Mouse (Mus musculus) ES-Bruce4 (cell line): ENCODE results near the gene Sf3a3. TPM values are rescaled to one million over a fixed set of nuclear protein-coding genes. Genes with fewer than 3 reads are reported as not detected.

Source experiments
- H3K27ac ChIP-seq: 2 replicates; pipeline ENCODE4 v1.5.1; 2012; ENCODE audit warnings: low read length, inconsistent platforms; ENCODE audit not compliant: insufficient read depth
- H3K27me3 ChIP-seq: 2 replicates; pipeline ENCODE4 v1.6.1; 2012; ENCODE audit warnings: mild to moderate bottlenecking, low read length, inconsistent platforms; ENCODE audit not compliant: control insufficient read depth, poor library complexity, insufficient read depth, severe bottlenecking
- H3K36me3 ChIP-seq: 2 replicates; pipeline ENCODE4 v1.6.1; 2012; ENCODE audit warnings: inconsistent platforms, mild to moderate bottlenecking, low read length, moderate library complexity; ENCODE audit not compliant: control insufficient read depth, poor library complexity, insufficient read depth, severe bottlenecking
- H3K4me1 ChIP-seq: one replicate; pipeline ENCODE4 v1.8.1; 2011; ENCODE audit warnings: low read length; ENCODE audit not compliant: control insufficient read depth, insufficient read depth
- H3K4me3 ChIP-seq: 2 replicates; pipeline ENCODE4 v1.5.1; 2011; ENCODE audit warnings: low read depth, mild to moderate bottlenecking, low read length
- H3K9ac ChIP-seq: 2 replicates; pipeline ENCODE4 v1.6.1; 2012; ENCODE audit warnings: low read depth, mild to moderate bottlenecking, inconsistent platforms; ENCODE audit not compliant: poor library complexity, severe bottlenecking
- H3K9me3 ChIP-seq: replicated peaks from 2 replicates; pipeline ENCODE4 v1.6.1; 2012; ENCODE audit warnings: mild to moderate bottlenecking, low read length, inconsistent platforms; ENCODE audit not compliant: control insufficient read depth, poor library complexity, insufficient read depth, severe bottlenecking
- CTCF ChIP-seq: IDR thresholded peaks from one replicate; pipeline ENCODE4 v1.8.1; 2011; ENCODE audit warnings: low read depth, low read length
- EP300 ChIP-seq: IDR thresholded peaks from 2 replicates; pipeline ENCODE4 v1.6.1; 2011; ENCODE audit warnings: low read depth, low read length; ENCODE audit not compliant: insufficient read depth
- POLR2A ChIP-seq: IDR thresholded peaks from one replicate; pipeline ENCODE4 v1.8.1; 2011; ENCODE audit warnings: low read length; ENCODE audit not compliant: insufficient read depth
- polyA plus RNA-seq: library from polyadenylated mRNA; stranded (reverse); fragments of >200 nt; gene quantifications from 2 replicates; pipeline ENCODE4 v1.2.4, GENCODE M21; 2011; ENCODE audit warnings: low read depth; ENCODE audit not compliant: missing spikeins, insufficient read depth, insufficient read length

The Sf3a3 gene
- polyA plus RNA-seq, 1 experiment: 127 TPM

GRCm38 (mm10) chr4:124768963-124769591 is 54.5 kb downstream of the Sf3a3 start:
- Histone ChIP-seq H3K27me3 (no peaks in the 10 kb centered on the region), H3K9ac (no peak overlapping the region), H3K36me3 (no peaks in the 10 kb centered on the region), H3K4me1 (no peaks in the 10 kb centered on the region), H3K4me3 (no peak overlapping the region), H3K27ac (no peak overlapping the region), H3K9me3 (no peaks in the 10 kb centered on the region)
- no peak for TF ChIP-seq EP300
- no peak for TF ChIP-seq POLR2A
- no peak for TF ChIP-seq CTCF

- H3K27ac ChIP-seq: no peak overlapping the region
- no peaks in the 10 kb centered on the region for H3K9me3 ChIP-seq
- no peaks in the 10 kb centered on the region for H3K36me3 ChIP-seq
- H3K4me3 ChIP-seq: no peak overlapping the region
- H3K27me3 ChIP-seq: no peaks in the 10 kb centered on the region
- no peak overlapping the region for H3K9ac ChIP-seq
- TF ChIP-seq CTCF (no peak), POLR2A (no peak), EP300 (no peak)
- no peaks in the 10 kb centered on the region for H3K4me1 ChIP-seq
Measured at GRCm38 (mm10) chr4:124770624-124771023, 56.0 kb downstream of the Sf3a3 start.

GRCm38 (mm10) chr4:124772125-124772524 is 57.5 kb downstream of the Sf3a3 start:
- peaks cover 1% of the 10 kb centered on the region for H3K4me1 ChIP-seq
- H3K4me3 ChIP-seq: no peak overlapping the region
- H3K36me3 ChIP-seq: no peaks in the 10 kb centered on the region
- TF ChIP-seq POLR2A (no peak), CTCF (no peak)
- no peaks in the 10 kb centered on the region for H3K9me3 ChIP-seq
- H3K9ac ChIP-seq: no peak overlapping the region
- H3K27ac ChIP-seq: no peak overlapping the region
- H3K27me3 ChIP-seq: no peaks in the 10 kb centered on the region

GRCm38 (mm10) chr4:124773449-124773848 is 58.9 kb downstream of the Sf3a3 start:
- Histone ChIP-seq H3K27me3 (no peaks in the 10 kb centered on the region), H3K9ac (no peak overlapping the region), H3K4me3 (no peak overlapping the region), H3K36me3 (no peaks in the 10 kb centered on the region), H3K4me1 (peaks cover 2% of the 10 kb centered on the region), H3K27ac (no peak overlapping the region), H3K9me3 (no peaks in the 10 kb centered on the region)
- no peak for TF ChIP-seq CTCF
- no peak for TF ChIP-seq EP300
- TF ChIP-seq POLR2A: no peak

- no peaks in the 10 kb centered on the region for H3K36me3 ChIP-seq
- TF ChIP-seq CTCF (no peak), POLR2A (no peak), EP300 (no peak)
Measured at GRCm38 (mm10) chr4:124773995-124774394, 59.4 kb downstream of the Sf3a3 start.

GRCm38 (mm10) chr4:124774429-124774828 is 59.9 kb downstream of the Sf3a3 start:
- Histone ChIP-seq H3K4me1 (peaks cover 2% of the 10 kb centered on the region), H3K27ac (no peak overlapping the region), H3K9me3 (no peaks in the 10 kb centered on the region), H3K27me3 (no peaks in the 10 kb centered on the region), H3K9ac (no peak overlapping the region), H3K4me3 (no peak overlapping the region), H3K36me3 (no peaks in the 10 kb centered on the region)
- TF ChIP-seq POLR2A: no peak
- no peak for TF ChIP-seq EP300
- TF ChIP-seq CTCF: no peak

More at GRCm38 (mm10) chr4:124773995-124774394, 59.4 kb downstream of the Sf3a3 start:
- Histone ChIP-seq H3K27ac (no peak overlapping the region), H3K27me3 (no peaks in the 10 kb centered on the region), H3K9me3 (no peaks in the 10 kb centered on the region), H3K4me3 (no peak overlapping the region), H3K4me1 (peaks cover 2% of the 10 kb centered on the region), H3K9ac (no peak overlapping the region)
